Mouse (Mus musculus) neural tube, embryonic 15.5 days (tissue): ENCODE results near the gene Il12rb2. TPM values are rescaled to one million over a fixed set of nuclear protein-coding genes. Genes with fewer than 3 reads are reported as not detected.

Experiments used
- ATAC-seq: fragments of 200-750 bp; cut with Nextera tagmentation; 2 replicates; pipeline ENCODE4 v1.8.0; 2017; ENCODE audit warnings: mild to moderate bottlenecking, moderate TSS enrichment, moderate library complexity; ENCODE audit not compliant: low FRiP score
- H3K27ac ChIP-seq: fragments of 300-500 bp; sonication (generic); replicated peaks from 2 replicates; pipeline ENCODE4 v1.5.1; 2015; ENCODE audit warnings: mild to moderate bottlenecking, inconsistent platforms
- H3K27me3 ChIP-seq: fragments of 300-500 bp; sonication (generic); replicated peaks from 2 replicates; pipeline ENCODE4 v1.6.1; 2015; ENCODE audit warnings: inconsistent platforms
- H3K36me3 ChIP-seq: fragments of 300-500 bp; sonication (generic); 2 replicates; pipeline ENCODE4 v1.6.1; 2015; ENCODE audit warnings: inconsistent platforms
- H3K4me1 ChIP-seq: fragments of 300-500 bp; sonication (generic); 2 replicates; pipeline ENCODE4 v1.6.1; 2015; ENCODE audit warnings: inconsistent platforms
- H3K4me2 ChIP-seq: fragments of 300-500 bp; sonication (generic); 2 replicates; pipeline ENCODE4 v1.6.1; 2015; ENCODE audit warnings: inconsistent platforms, mild to moderate bottlenecking, moderate library complexity
- H3K4me3 ChIP-seq: fragments of 300-500 bp; sonication (generic); replicated peaks from 2 replicates; pipeline ENCODE4 v1.5.1; 2015; ENCODE audit warnings: mild to moderate bottlenecking, inconsistent platforms
- H3K9ac ChIP-seq: fragments of 300-500 bp; sonication (generic); replicated peaks from 2 replicates; pipeline ENCODE4 v1.6.1; 2015; ENCODE audit warnings: mild to moderate bottlenecking, inconsistent platforms
- H3K9me3 ChIP-seq: fragments of 300-500 bp; sonication (generic); replicated peaks from 2 replicates; pipeline ENCODE4 v1.6.1; 2016; ENCODE audit warnings: inconsistent platforms
- WGBS: fragments of 180-500 bp; shearing (Covaris S2); methylation state at CpG from one replicate; pipeline ENCODE4 v1.1.7; 2015; ENCODE audit warnings: mixed read lengths; 5-methylcytosine and 5-hydroxymethylcytosine counted together
- polyA plus RNA-seq: library from polyadenylated mRNA; unstranded; fragments of >200 nt; fragmentation: Nextera tagmentation; extraction: Ambion mirVana; gene quantifications from 2 replicates; pipeline ENCODE4 v1.2.1, GENCODE M21; 2015

The Il12rb2 gene
- polyA plus RNA-seq, result 0.10 and 1.6 TPM in 2 replicates

DNA sequence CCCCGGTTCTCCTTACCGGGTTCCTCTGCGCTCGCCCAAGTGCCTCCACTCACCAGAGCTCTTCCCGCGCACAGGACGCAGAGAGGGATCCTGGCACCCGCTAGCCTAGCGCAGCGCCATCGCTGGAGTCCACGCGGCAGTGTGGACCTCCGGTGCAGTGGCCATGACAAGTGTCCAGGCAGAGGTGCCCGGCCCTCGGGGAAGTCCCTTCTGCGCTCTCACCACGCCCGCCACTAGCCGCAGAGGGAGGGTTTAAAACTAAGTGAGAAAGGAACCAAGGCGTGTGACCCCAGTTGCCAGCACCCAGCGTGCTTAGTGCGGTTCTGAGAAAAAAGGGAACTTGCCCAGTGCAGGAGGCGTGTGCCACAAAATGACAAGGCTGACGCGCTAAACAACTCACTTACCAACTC lies at the start of gene Il12rb2:
Gene Il12rb2 (minus strand): TSS at position 207 of the 410 bp plus-strand sequence.
- Histone ChIP-seq H3K27ac (no peak within 1 kb of the TSS), H3K9ac (peak within 1 kb of the TSS; percentile 34; the same call in 1 of the 2 replicates), H3K9me3 (no peaks in the 10 kb centered on the region), H3K27me3 (peaks cover 7% of the 10 kb centered on the region), H3K36me3 (no peaks in the 10 kb centered on the region), H3K4me2 (peak within 1 kb of the TSS; percentile 60), H3K4me1 (peaks cover 6% of the 10 kb centered on the region), H3K4me3 (peak within 1 kb of the TSS; percentile 30)
- peak; percentile 31; the same call in 1 of the 2 replicates for ATAC-seq
- 3% methylated on average over 26 of the region's 26 CpGs for WGBS

DNA sequence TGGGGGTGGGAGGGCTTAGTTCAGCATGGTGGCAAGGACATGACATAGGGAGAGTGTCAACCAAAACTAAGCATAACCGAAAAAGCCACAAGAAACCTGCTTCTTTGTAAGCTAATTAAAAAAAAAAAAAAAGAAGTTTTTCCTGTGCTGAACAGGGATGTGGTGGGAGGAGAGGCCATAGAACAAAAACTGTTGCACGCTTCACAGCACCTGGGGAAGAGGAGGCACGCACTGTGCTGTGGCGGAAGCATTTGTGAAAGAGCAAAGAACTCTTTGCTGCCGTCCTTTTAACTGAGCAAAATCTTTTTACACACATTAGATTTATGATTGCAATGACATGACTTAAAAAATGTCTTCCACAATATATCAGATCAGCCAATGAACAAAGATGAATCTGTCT lies 45.8 kb upstream of the Il12rb2 start:
- no peak overlapping the region for H3K4me2 ChIP-seq
- no peaks in the 10 kb centered on the region for H3K27me3 ChIP-seq
- no peak for ATAC-seq
- WGBS, result 68% methylated on average over 5 of the region's 5 CpGs
- no peak overlapping the region for H3K4me3 ChIP-seq
- no peaks in the 10 kb centered on the region for H3K9me3 ChIP-seq
- no peak overlapping the region for H3K9ac ChIP-seq
- H3K4me1 ChIP-seq, result no peaks in the 10 kb centered on the region
- H3K36me3 ChIP-seq, result no peaks in the 10 kb centered on the region
- no peak overlapping the region for H3K27ac ChIP-seq

DNA sequence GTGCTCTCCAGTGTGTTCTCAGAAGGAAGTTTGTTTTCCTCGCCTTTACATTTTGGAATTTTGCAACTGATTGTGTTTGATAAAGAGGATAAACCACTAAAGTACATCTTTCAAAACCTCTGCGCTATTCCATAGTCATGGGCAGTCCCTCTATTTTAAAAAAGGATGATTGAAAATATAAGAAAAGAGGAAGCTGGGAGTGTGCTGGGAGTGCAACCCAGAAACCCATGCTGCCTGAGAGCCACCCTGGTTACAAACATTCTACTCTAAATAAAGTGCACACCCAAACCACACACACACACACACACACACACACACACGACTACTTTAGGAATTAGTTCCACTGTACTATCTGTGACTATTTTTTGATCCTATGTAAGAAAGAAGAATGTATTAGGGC lies 40.6 kb upstream of the Il12rb2 start:
- no peaks in the 10 kb centered on the region for H3K27me3 ChIP-seq
- no peaks in the 10 kb centered on the region for H3K9me3 ChIP-seq
- no peak overlapping the region for H3K27ac ChIP-seq
- H3K36me3 ChIP-seq, result no peaks in the 10 kb centered on the region
- ATAC-seq, result no peak
- H3K4me3 ChIP-seq, result no peak overlapping the region
- 85% methylated on average over 3 of the region's 3 CpGs for WGBS
- no peaks in the 10 kb centered on the region for H3K4me1 ChIP-seq
- no peak overlapping the region for H3K9ac ChIP-seq
- no peak overlapping the region for H3K4me2 ChIP-seq

DNA sequence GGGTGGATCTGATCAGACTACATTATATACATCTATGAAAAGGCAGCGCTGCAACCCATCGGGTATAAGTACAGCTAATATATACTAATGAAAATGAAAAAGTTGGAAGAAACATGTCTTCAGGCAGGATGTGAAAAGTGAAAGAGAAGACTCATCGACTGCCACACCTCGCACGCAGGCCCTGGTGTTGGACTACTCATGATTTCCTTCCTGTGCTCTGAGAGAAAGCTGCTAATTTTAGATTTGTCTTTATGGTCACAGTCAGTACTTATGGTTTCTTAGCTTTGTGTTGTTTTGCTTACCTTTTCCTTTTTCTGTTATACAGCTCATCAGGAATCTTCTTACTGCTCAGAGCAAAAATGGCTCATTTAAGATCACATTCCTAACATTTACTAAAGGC lies 39.3 kb upstream of the Il12rb2 start:
- Histone ChIP-seq H3K9ac (no peak overlapping the region), H3K4me2 (no peak overlapping the region), H3K4me3 (no peak overlapping the region), H3K27me3 (no peaks in the 10 kb centered on the region), H3K27ac (no peak overlapping the region), H3K9me3 (no peaks in the 10 kb centered on the region), H3K36me3 (no peaks in the 10 kb centered on the region), H3K4me1 (no peaks in the 10 kb centered on the region)
- 99% methylated on average over 5 of the region's 5 CpGs for WGBS
- no peak for ATAC-seq

DNA sequence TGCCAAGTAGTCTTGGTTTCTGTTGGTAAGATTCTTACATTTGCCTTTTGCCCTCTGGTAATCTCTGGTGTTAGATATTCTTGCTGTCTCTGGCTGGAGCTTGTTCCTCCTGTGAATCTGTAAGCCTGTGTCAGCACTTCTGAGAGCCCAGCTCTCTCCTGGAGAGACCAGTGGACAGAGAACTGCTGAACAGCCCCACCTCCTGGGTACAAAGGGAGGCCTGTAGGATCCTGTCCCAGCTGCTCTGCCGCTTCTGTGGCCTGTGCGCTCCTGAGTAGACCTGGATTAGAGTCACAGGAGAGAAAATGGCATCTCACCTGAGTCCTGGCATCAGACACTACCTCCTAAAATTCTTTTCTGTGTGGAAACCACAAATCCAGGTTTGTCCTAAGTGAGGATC lies 37.4 kb upstream of the Il12rb2 start:
- 93% methylated on average over 2 of the region's 2 CpGs for WGBS
- no peaks in the 10 kb centered on the region for H3K4me1 ChIP-seq
- no peaks in the 10 kb centered on the region for H3K9me3 ChIP-seq
- ATAC-seq, result no peak
- no peak overlapping the region for H3K9ac ChIP-seq
- no peaks in the 10 kb centered on the region for H3K36me3 ChIP-seq
- H3K4me3 ChIP-seq, result no peak overlapping the region
- H3K27me3 ChIP-seq, result no peaks in the 10 kb centered on the region
- no peak overlapping the region for H3K27ac ChIP-seq
- no peak overlapping the region for H3K4me2 ChIP-seq

DNA sequence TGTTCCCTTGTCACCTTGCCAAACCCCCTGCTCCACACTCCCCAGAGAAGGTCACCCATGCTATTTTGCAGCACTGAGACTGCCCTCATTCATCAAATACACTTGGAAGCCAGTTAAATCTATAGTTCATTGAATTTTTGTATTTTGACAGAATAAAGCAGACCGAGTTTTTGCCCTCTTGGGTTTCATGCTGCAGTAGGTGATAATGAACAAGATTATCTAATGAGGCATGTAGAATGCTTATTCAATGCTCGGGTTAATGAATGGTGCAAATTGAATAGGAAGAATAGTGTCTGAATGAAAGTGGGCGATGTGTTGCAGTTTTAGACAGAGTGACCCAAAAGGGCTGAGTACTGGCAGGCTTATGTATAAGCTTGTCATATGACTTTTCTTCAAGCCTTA lies 29.3 kb upstream of the Il12rb2 start:
- Histone ChIP-seq H3K9ac (no peak overlapping the region), H3K9me3 (no peaks in the 10 kb centered on the region), H3K27me3 (no peaks in the 10 kb centered on the region), H3K27ac (no peak overlapping the region), H3K36me3 (no peaks in the 10 kb centered on the region), H3K4me1 (0 out of 2 replicates have a peak, but pooled peaks cover 6% of the 10 kb centered on the region), H3K4me3 (no peak overlapping the region), H3K4me2 (no peak overlapping the region)
- 20% methylated on average over 3 of the region's 3 CpGs for WGBS
- ATAC-seq, result no peak

DNA sequence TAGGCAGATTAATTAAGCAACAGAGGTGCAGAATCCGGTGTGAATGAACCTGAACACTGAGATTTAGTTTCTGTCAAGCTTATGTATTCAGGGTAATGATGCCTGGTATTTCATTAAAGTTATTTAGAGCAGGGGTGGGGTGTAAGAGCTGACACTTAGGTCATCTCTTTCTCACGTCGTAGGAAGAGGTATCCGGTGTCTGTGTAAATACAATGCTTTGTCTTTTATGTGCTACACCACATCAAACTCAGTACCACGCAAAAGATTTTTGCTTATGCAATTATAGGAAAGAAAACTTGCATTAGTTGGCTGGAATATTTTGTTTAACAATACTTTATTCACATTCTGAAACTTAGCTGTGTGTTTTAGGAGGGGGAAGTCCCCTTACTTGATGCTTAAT lies 23.6 kb upstream of the Il12rb2 start:
- no peaks in the 10 kb centered on the region for H3K27me3 ChIP-seq
- ATAC-seq, result no peak
- WGBS, result 77% methylated on average over 5 of the region's 5 CpGs

DNA sequence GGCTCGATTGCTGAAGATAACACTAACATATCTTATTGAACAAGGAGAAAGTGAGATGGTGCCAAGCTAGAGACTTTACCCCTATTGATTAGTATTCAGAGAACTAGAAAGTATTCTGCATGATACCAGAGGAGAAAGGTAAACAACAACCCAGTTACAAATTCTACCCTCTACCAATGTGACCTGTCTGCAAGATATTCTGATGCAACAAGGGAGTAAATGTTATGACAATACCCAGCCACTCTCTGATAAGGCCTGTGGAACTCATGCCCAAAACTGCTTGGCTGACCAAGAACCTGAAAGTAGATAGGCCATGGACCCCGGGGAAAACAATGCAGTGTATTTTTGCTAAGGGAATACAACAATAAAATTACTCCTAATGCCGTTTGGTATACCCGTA lies 10.2 kb downstream of the Il12rb2 start:
- 93% methylated on average over 4 of the region's 4 CpGs for WGBS
- Histone ChIP-seq H3K4me3 (no peak overlapping the region), H3K27me3 (no peaks in the 10 kb centered on the region), H3K9ac (no peak overlapping the region), H3K9me3 (no peaks in the 10 kb centered on the region), H3K27ac (no peak overlapping the region), H3K4me1 (no peaks in the 10 kb centered on the region), H3K4me2 (no peak overlapping the region), H3K36me3 (no peaks in the 10 kb centered on the region)
- no peak for ATAC-seq

More for the DNA sequence above, 23.6 kb upstream of the Il12rb2 start:
- Histone ChIP-seq H3K9ac (no peak overlapping the region), H3K27ac (no peak overlapping the region), H3K4me1 (no peaks in the 10 kb centered on the region), H3K9me3 (no peaks in the 10 kb centered on the region), H3K4me2 (no peak overlapping the region), H3K4me3 (no peak overlapping the region), H3K36me3 (no peaks in the 10 kb centered on the region)

DNA sequence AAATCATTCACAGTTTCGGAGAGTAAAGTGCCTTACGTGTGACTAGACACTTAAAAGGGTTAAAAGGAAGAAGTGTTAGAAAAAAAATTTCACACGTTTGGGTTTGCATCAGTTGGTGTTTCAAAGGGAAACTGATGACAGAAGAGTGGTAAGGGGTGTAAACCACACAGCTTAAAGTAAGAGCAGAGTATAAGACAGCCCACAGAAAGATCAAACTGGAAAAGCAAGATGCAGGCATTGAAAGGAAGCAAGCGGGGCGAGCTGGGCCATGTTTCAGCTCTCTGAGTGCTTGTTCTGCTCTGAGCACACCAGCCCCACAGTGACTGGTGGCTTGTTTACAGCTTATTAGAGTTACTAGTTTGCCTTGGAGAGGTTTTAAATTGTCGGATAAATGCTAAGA lies 27.9 kb downstream of the Il12rb2 start:
- H3K27ac ChIP-seq, result no peak overlapping the region
- 67% methylated on average over 6 of the region's 6 CpGs for WGBS
- H3K4me1 ChIP-seq, result no peaks in the 10 kb centered on the region
- no peak overlapping the region for H3K4me2 ChIP-seq
- no peak overlapping the region for H3K9ac ChIP-seq
- H3K36me3 ChIP-seq, result no peaks in the 10 kb centered on the region
- H3K4me3 ChIP-seq, result no peak overlapping the region
- no peaks in the 10 kb centered on the region for H3K27me3 ChIP-seq
- no peaks in the 10 kb centered on the region for H3K9me3 ChIP-seq
- no peak for ATAC-seq

DNA sequence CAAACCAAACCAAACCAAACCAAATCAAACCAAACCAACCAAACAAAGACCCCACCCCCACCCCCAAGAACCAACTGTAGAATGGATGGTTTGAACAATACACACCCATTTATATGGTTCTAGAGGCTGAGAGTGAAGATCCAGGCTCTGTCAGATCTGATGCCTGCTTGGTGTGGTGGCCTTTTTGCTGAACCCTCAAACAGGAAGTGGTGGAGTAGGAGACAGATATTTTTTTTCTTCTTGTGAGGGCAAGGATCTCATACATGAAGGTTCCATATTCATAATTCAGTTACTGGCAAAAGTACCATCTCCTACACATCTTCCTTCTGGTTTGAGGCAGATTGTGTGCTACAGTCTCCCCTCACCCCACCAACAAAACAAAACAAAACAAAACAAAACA lies 36.5 kb downstream of the Il12rb2 start:
- no peak for ATAC-seq
- H3K4me2 ChIP-seq, result no peak overlapping the region

DNA sequence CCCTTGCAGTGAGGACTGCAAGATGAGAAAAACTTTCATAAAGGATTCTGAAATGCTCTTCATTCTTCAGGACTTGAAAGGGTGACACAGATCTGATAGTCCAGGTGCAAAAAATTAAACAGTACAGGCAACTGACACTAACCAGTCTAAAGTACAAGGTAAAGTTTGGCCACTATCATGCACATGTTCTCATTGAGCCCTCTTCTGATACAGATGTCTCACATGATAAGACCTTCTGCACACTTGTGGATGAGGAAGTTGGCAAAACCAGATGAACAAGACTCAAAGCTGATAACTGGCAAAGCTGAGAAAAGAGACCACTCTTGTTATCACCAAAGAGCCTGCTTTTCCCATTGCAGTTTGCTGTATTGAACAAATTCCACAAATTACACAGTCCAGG lies 38.0 kb downstream of the Il12rb2 start:
- Histone ChIP-seq H3K27me3 (no peaks in the 10 kb centered on the region), H3K4me3 (no peak overlapping the region), H3K27ac (no peak overlapping the region), H3K9me3 (no peaks in the 10 kb centered on the region), H3K36me3 (no peaks in the 10 kb centered on the region), H3K4me2 (no peak overlapping the region), H3K9ac (no peak overlapping the region), H3K4me1 (no peaks in the 10 kb centered on the region)
- no peak for ATAC-seq

More for the DNA sequence above, 36.5 kb downstream of the Il12rb2 start:
- Histone ChIP-seq H3K4me1 (no peaks in the 10 kb centered on the region), H3K27me3 (no peaks in the 10 kb centered on the region), H3K9me3 (no peaks in the 10 kb centered on the region), H3K36me3 (no peaks in the 10 kb centered on the region), H3K27ac (no peak overlapping the region), H3K4me3 (no peak overlapping the region), H3K9ac (no peak overlapping the region)

DNA sequence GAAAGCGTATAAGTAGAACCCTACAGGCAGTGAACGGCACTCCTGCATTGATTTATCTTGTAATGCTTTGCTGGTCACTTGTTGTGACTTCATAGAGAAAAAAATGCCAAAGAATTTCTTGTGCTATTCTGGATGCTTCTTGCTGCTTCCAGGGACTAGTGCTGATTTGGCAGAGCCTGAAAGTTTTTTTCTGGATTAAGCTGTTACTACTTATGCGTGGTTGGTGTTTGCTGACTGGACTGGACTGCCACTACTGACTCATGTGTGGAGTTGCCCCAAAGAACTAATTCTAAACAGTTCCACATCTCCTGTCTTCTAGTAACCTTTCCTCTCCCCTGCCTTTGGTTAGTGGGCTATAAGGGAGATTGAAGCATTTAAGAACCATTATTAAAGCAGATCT lies 52.2 kb downstream of the Il12rb2 start:
- Histone ChIP-seq H3K4me2 (no peak overlapping the region), H3K36me3 (no peaks in the 10 kb centered on the region), H3K9ac (no peak overlapping the region), H3K27ac (no peak overlapping the region), H3K27me3 (no peaks in the 10 kb centered on the region), H3K4me3 (no peak overlapping the region), H3K9me3 (no peaks in the 10 kb centered on the region), H3K4me1 (no peaks in the 10 kb centered on the region)
- WGBS, result 88% methylated on average over 3 of the region's 3 CpGs
- ATAC-seq, result no peak

DNA sequence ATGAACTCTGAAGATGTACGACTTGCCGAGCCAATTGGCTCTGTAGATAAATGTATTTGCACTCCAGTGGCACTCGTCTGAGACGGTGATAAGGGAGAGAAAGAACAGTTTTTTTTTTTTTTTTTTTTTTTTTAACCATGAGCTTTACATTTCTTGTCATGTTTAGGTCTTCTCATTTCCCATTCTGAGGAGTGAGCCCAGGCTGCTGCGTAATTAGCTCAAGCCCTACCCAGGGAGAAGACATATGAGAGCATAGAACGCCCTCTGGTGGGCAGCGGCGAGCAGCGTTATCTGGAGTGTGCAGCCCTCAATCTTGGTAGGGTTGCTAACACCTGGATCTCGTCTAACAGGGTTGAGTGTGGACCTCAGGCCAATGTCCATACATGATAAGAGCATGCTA lies 57.5 kb downstream of the Il12rb2 start:
- H3K27me3 ChIP-seq, result no peaks in the 10 kb centered on the region
- no peak overlapping the region for H3K27ac ChIP-seq
- no peaks in the 10 kb centered on the region for H3K9me3 ChIP-seq
- no peaks in the 10 kb centered on the region for H3K36me3 ChIP-seq
- WGBS, result 36% methylated on average over 10 of the region's 10 CpGs
- 0 out of 2 replicates have a peak, but pooled peaks have one; percentile 66 for ATAC-seq
- no peak overlapping the region for H3K9ac ChIP-seq
- no peaks in the 10 kb centered on the region for H3K4me1 ChIP-seq
- no peak overlapping the region for H3K4me3 ChIP-seq
- H3K4me2 ChIP-seq, result no peak overlapping the region
